Mouse (Mus musculus) gastrocnemius, postnatal 36 days (tissue): Measurements from ENCODE around the gene Fam169b. TPM values are rescaled to one million over a fixed set of nuclear protein-coding genes. Genes with fewer than 3 reads are reported as not detected.
A peak's percentile ranks its signal among the peaks of the same experiment; 100 is the strongest.

Source experiments
- DNase-seq, 2 experiments: peaks; one replicate each; pipeline ENCODE4 v3.0.0; 2022
- intact Hi-C: fragments of 180-260 bp; cut with DNase I; formaldehyde crosslinking; loops from one replicate; pipeline ENCODE4 v1.15.1; 2025
- total RNA-seq, 2 experiments: library from RNA; stranded (reverse); gene quantifications; 2 replicates each; pipeline ENCODE4 v1.2.3; 2021

Gene Fam169b
- total RNA-seq, 2 experiments from 2014 or later = 0.10 to 0.48 TPM

DNA sequence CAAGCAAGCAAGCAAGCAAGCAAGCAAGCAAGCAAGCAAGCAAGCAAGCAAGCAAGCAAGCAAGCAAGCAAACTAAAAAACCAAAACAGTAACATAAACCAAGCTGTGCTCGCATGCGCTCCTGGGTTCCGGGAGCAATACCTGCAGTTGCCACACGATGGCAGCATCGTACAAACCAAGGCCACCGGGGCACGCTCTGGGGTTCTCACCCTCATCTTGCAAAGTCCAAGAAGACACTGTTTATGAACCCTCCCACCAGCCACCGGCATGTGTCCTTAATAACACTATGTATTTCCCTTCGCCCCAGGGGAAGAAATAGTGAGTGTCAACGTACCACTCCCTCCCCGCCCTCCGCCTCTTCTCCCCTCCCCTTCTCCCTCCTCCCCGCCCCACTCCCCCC lies 96.1 kb downstream of the Fam169b start:
- intact Hi-C loops = no loop called here

DNA sequence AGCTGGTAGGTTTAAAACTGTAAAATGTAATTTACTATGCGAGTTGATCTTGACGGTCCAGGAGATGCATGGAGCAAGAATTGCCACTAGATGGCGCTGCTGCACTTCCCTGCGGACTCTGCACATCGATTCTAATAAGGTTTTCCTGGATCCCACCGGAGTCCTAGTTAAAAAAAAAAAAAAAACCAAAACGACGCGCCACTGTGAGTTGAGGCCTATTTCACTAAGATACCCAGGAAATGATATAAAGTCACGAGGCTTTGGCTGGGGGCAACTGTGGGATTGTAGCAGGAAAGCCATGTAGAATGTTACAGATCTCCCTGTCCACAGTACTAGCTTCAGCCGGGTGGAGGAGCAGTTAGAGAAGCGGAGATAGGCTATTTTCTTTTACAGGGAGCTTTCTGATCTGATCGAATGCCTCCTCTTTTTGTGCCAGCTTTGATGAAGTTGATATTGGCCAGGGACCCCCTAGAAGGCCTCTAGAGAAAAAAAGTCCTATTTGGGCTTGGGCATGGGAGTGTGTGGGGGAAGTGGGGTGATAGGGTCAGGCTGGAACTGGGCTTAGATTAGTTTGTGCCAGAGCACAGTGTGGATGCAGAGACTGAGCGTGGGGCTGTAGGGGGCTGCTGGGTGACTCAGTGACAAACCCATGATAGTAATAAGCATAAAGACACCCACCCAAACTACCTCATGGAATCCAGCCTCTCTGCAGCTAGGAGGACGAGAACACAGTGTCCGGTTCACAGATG lies 100.6 kb downstream of the Fam169b start:
- intact Hi-C loops = no loop called here
- peak; percentile 31 to 41 for DNase-seq

More for the DNA sequence above, 96.1 kb downstream of the Fam169b start:
- peak; percentile 48 to 70 for DNase-seq

DNA sequence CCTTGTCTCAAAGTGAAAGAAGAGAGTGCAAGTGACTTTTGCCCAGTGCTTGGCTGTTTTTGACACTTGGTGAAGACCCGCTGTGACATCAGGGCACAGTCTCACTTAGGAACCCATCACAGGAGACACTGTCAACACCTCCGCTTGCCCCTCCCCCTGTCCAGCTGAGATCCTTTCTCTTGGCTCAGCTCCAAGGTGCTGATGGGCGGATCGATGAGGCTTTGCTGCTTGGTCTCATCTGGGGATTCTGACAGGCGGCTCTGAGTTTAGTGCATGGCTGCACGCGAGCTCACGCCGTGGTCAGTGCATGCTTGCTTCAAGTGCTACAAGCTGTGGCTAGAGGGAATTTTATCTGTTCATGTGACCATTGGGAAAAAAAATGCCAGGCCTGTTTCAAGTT lies 108.5 kb downstream of the Fam169b start:
- DNase-seq = no peak
- intact Hi-C loops = no loop called here

DNA sequence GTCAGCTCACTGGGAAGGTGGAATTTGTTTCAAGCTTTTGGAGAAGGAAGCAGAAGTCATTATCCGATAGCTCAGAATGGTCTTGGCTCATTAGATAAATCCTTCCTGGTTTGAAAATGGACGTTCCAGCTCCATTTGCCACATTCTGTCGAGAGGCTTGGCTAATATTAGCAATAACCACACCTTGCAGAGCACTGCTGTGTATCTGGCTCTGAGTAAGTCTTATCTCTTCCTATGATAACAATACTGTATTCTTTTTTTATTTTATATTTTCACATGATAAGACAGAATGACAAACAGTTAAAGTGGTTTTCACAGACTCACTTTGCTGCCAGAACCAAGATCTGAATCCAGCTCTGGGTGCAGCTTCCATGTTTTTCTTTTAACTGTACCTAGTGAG lies 113.1 kb downstream of the Fam169b start:
- DNase-seq = no peak
- intact Hi-C loops = no loop called here

DNA sequence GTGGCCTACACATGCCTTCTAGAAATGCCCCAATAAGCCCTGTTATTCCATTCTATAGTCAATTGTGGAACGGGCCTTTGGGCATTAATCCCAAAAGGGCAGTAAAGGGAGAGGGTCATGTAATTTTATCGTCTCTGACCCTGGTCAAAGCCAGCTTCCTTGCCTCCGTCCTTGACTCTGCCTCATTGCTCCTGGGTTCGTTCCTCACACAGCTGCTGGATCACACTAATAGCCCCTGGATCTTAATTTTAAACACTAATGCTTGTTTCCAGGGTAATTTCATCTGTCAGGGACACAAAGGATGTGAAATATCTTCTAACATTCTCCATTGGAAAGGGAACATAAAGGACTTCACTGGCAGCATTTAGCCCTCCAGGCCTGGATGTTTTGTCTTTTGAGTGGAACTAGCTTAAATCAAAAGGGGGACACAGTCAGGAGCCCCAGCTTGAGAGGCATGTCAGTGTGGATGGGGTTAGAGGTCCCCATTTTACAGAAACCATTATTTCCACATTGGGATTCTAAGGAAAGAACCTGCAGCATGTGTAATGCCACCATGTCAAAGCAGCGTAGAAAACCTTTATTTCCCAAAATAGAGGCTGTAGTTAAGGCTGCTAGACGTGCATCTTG lies 122.2 kb downstream of the Fam169b start:
- intact Hi-C loops = no loop called here
- no peak for DNase-seq

DNA sequence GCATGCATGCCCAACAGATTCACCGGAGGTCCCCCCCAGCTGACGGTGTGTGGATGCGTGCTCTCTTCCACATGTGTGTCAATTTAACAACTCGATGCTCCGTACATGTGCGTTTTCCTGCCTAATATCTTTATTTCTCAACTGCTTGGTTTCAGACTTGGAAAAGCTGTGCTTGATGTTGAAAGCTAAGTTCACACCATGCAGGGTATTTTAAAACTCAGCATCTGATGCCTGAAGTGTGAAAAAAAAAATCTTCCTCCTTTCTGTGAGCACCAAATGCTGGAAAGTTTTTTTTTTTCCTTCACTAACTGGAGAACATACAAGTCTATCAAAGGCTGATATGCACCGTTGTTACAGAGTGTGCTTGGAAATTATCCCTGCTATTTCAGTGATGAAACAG lies 126.9 kb downstream of the Fam169b start:
- DNase-seq = no peak
- intact Hi-C loops = no loop called here

DNA sequence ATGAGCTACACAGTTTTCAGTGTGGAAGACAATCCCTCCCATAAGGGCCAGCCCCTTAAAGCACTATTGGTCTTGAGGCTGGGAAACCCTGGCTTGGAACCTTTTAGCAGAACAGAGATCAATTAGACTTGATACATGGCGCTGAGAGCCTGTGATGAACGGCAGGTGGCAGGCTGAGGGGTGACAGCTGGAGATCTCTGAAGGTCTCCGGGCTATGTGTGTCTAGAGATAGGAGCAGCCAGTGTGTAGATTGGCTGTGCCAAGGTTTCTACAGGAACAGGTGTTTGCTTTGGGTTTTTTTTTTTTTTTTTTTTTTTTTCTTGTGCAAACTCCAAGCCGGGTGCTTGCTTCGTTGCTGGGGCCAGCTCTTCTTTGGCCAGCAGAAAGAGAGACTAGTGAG lies 135.0 kb downstream of the Fam169b start:
- DNase-seq = no peak
- intact Hi-C loops = no loop called here

Other genes starting within 250 kb of the Fam169b start
- gene Pgpep1l, start 9.6 kb upstream of the Fam169b start, total RNA-seq = 1 to 10 TPM; 4.6 to 5.4 TPM